Mouse (Mus musculus) kidney, adult 2 months (tissue): ENCODE measurements around the gene RPS10-NUDT3.

Experiments
- CTCF ChIP-seq: fragments of 200-500 bp; conservative IDR thresholded peaks from 2 replicates; pipeline ENCODE4 v1.5.1; 2011; ENCODE audit warnings: low read depth, mild to moderate bottlenecking, control low read depth, low read length, moderate library complexity, mixed read lengths; ENCODE audit not compliant: insufficient read depth, insufficient read length
- POLR2A ChIP-seq: fragments of 200-500 bp; IDR thresholded peaks from one replicate; pipeline ENCODE4 v1.6.1; 2011; ENCODE audit warnings: low read depth, low read length, control low read depth

GRCm38 (mm10) chr17:27565942-27566267 is 69.1 kb downstream of the RPS10-NUDT3 start:
- TF ChIP-seq CTCF (no peak), POLR2A (no peak)
